Mouse (Mus musculus): ENCODE data around the gene Ahsg.
"Not testable (repeated sequence)": the region's sequence is repeated elsewhere in the genome, so short reads cannot be mapped to it uniquely, and the experiment has no call there.

Gene Ahsg

DNA sequence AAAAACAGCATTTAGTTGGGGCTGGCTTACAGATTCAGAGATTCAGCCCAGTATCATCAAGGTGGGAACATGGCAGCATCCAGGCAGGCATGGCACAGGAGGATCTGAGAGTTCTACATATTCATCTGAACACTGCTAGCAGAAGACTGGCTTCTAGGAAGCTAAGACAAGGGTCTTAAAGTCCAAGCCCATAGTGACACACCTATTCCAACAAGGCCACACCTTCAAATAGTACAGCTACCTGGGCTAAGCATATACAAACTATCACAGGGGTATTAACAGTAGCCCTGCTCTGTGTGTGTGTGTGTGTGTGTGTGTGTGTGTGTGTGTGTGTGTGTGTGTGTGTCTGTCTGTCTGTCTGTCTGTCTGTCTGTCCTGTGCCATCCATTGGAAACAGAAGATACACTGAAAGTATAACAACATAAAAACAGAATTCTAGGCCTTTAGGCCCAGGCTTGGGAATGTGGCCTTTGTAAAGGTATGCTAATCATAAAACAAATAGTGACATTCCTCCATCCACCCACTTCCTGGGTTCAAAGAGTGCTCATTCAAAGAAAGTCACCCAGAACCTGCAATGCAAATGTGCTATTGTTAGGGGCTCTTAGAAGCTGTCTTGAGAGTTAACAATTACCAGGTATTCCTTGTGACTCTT lies 50.9 kb downstream of the Ahsg start:
- DNase-seq = not testable (repeated sequence)

DNA sequence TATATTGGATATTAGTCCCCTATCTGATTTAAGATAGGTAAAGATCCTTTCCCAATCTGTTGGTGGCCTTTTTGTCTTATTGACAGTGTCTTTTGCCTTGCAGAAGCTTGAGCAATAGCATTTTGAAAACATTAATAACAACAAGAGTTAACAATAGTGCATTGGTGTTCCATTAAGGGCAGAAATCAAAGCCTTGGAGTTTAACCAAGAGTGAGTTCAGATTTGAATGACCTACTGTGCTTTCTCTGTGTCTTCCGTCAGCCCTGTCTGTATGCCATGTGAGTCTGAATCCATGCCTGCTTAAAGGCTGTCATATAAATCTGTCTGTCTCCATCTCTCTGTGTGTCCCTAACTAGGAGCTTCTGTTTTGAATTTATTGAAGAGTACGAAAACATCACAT lies 56.3 kb downstream of the Ahsg start:
- DNase-seq = no peak
